In the genomic region with DNA sequence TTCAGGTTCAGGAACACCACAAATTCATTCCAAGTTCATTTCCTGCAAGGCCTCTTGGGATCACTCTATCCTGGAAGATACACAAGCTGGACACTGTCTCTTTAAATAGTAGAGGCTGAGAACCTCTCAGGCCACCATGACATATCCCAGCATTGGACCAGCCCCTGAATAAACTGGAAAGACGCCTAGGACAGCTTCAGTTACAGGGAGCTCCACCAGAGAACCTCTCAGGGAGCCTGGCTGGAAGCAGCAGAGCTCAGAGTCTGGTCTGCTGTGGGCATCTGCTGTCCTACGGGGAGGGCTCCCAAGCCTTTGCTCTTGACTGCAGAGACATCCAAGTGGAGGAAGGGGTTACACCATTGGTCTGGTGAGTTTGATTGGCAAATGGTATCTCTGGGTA, we compare ENCODE assay signal across 8 mouse cellular contexts. TPM values are rescaled to one million over a fixed set of nuclear protein-coding genes. Genes with fewer than 3 reads are reported as not detected.
DNase-seq lines count a peak whose midpoint lies in the region; ATAC-seq lines count a peak whose summit lies in the region.

A gene (plus strand): TSS at position 199 of the 400 bp plus-strand sequence.

- DNase-seq in lung, postnatal 36 days = no peak
- no peak for DNase-seq in forebrain, embryonic 10.5 days (ENCODE audit: extremely low spot score, low spot score)
- peak; percentile 72 to 74 for DNase-seq in heart, postnatal 10 days
- no peak for DNase-seq in frontal cortex, postnatal 10 days (ENCODE audit: low spot score in 2 of 2)
- DNase-seq in spleen, postnatal 14 days (ENCODE audit: low spot score in 2 of 2) = no peak

- intact Hi-C loops in heart, postnatal 10 days (cut with DNase I) = no loop called here

- H3K4me2 ChIP-seq in lung, embryonic 16.5 days (ENCODE audit: low read depth, low read length) = peak within 1 kb of the TSS; percentile 67
- H3K4me2 ChIP-seq in limb, embryonic 12.5 days = no peak within 1 kb of the TSS
- peak within 1 kb of the TSS; percentile 8; the same call in 1 of the 2 replicates for H3K4me2 ChIP-seq in stomach, embryonic 14.5 days (replicated peaks; ENCODE audit: low read depth, low read length)

- H3K9me3 ChIP-seq in lung, embryonic 16.5 days (ENCODE audit: control insufficient read depth, low read length) = no peaks in the 10 kb centered on the region
- H3K9me3 ChIP-seq in forebrain, embryonic 10.5 days = no peaks in the 10 kb centered on the region
- H3K9me3 ChIP-seq in limb, embryonic 12.5 days = no peaks in the 10 kb centered on the region
- H3K9me3 ChIP-seq in stomach, embryonic 14.5 days (ENCODE audit: control insufficient read depth, low read depth, low read length) = no peaks in the 10 kb centered on the region

- peaks cover 29% of the 10 kb centered on the region for H3K4me1 ChIP-seq in lung, embryonic 16.5 days (replicated peaks; ENCODE audit: control insufficient read depth, insufficient read depth, low read length)
- peaks cover 49% of the 10 kb centered on the region for H3K4me1 ChIP-seq in forebrain, embryonic 10.5 days
- peaks cover 54% of the 10 kb centered on the region for H3K4me1 ChIP-seq in limb, embryonic 12.5 days (replicated peaks)
- H3K4me1 ChIP-seq in stomach, embryonic 14.5 days (ENCODE audit: control insufficient read depth, insufficient read depth, low read length) = peaks cover 23% of the 10 kb centered on the region; the same call in 1 of the 2 replicates

- peak within 1 kb of the TSS; percentile 27 for H3K4me3 ChIP-seq in lung, embryonic 16.5 days (ENCODE audit: low read length)
- no peak within 1 kb of the TSS for H3K4me3 ChIP-seq in forebrain, embryonic 10.5 days
- H3K4me3 ChIP-seq in limb, embryonic 12.5 days (replicated peaks) = no peak within 1 kb of the TSS
- H3K4me3 ChIP-seq in stomach, embryonic 14.5 days (ENCODE audit: low read depth, low read length) = no peak within 1 kb of the TSS

- peak within 1 kb of the TSS; percentile 34; the same call in 1 of the 2 replicates for H3K27ac ChIP-seq in lung, embryonic 16.5 days (ENCODE audit: low read length)
- H3K27ac ChIP-seq in forebrain, embryonic 10.5 days = no peak within 1 kb of the TSS
- H3K27ac ChIP-seq in limb, embryonic 12.5 days = no peak within 1 kb of the TSS
- H3K27ac ChIP-seq in stomach, embryonic 14.5 days (ENCODE audit: low read length) = no peak within 1 kb of the TSS

- no peak for ATAC-seq in lung, embryonic 16.5 days (ENCODE audit: low read depth)
- no peak for ATAC-seq in limb, embryonic 12.5 days (ENCODE audit: insufficient number of reproducible peaks, insufficient read depth, low FRiP score, low TSS enrichment, low read depth)
- no peak for ATAC-seq in stomach, embryonic 14.5 days (ENCODE audit: insufficient number of reproducible peaks, insufficient read depth, low FRiP score, low read depth)

- no peaks in the 10 kb centered on the region for H3K36me3 ChIP-seq in lung, embryonic 16.5 days (ENCODE audit: control insufficient read depth, insufficient read depth, low read length)
- no peaks in the 10 kb centered on the region for H3K36me3 ChIP-seq in forebrain, embryonic 10.5 days (replicated peaks)
- H3K36me3 ChIP-seq in limb, embryonic 12.5 days = no peaks in the 10 kb centered on the region
- H3K36me3 ChIP-seq in stomach, embryonic 14.5 days (ENCODE audit: control insufficient read depth, insufficient read depth, low read length) = no peaks in the 10 kb centered on the region

- 45% methylated on average over 2 of the region's 2 CpGs for WGBS in lung, embryonic 16.5 days
- WGBS in forebrain, embryonic 10.5 days = 79% methylated on average over 2 of the region's 2 CpGs
- WGBS in limb, embryonic 12.5 days = 67% methylated on average over 2 of the region's 2 CpGs
- 58% methylated on average over 2 of the region's 2 CpGs for WGBS in stomach, embryonic 14.5 days

- H3K9ac ChIP-seq in lung, embryonic 16.5 days (ENCODE audit: low read length) = peak within 1 kb of the TSS; percentile 2; the same call in 1 of the 2 replicates
- H3K9ac ChIP-seq in limb, embryonic 12.5 days (replicated peaks) = no peak within 1 kb of the TSS
- no peak within 1 kb of the TSS for H3K9ac ChIP-seq in stomach, embryonic 14.5 days (replicated peaks; ENCODE audit: low read depth, low read length)

- peaks cover under 1% of the 10 kb centered on the region; the same call in 1 of the 2 replicates for H3K27me3 ChIP-seq in lung, embryonic 16.5 days (ENCODE audit: control insufficient read depth, insufficient read depth, low read depth, low read length)
- H3K27me3 ChIP-seq in forebrain, embryonic 10.5 days (ENCODE audit: poor library complexity, severe bottlenecking) = peaks cover 83% of the 10 kb centered on the region
- peaks cover 39% of the 10 kb centered on the region for H3K27me3 ChIP-seq in limb, embryonic 12.5 days
- no peaks in the 10 kb centered on the region for H3K27me3 ChIP-seq in stomach, embryonic 14.5 days (ENCODE audit: control insufficient read depth, insufficient read depth, low read length)

RNA-seq across cellular contexts. Expression of the gene that starts here (rescaled TPM):
- polyA plus RNA-seq in lung, embryonic 16.5 days (2015; fragmentation: Nextera tagmentation; extraction: Ambion mirVana) = 298 and 312 TPM in 2 replicates
- polyA plus RNA-seq in forebrain, embryonic 10.5 days (2016; fragmentation: Nextera tagmentation; extraction: Ambion mirVana) = 12.9 and 15.6 TPM in 2 replicates
- 100 to 1,000 TPM in 1 of 2 experiments, 10 to 100 TPM in 1; 81.7 to 120 TPM for total RNA-seq in heart, postnatal 10 days (2021)
- polyA plus RNA-seq in limb, embryonic 12.5 days (2016; fragmentation: Nextera tagmentation; extraction: Ambion mirVana) = 56.8 and 65.1 TPM in 2 replicates
- 185 and 194 TPM in 2 replicates for polyA plus RNA-seq in stomach, embryonic 14.5 days (2014; fragmentation: Nextera tagmentation; extraction: Ambion mirVana)

Comparison
In these comparisons a context has a peak if more than half of its experiments do, and no peak if none do; other contexts are left out.
1. DNase-seq: peak in heart, postnatal 10 days (2 of 2); none in lung, postnatal 36 days (single experiment), forebrain, embryonic 10.5 days (single experiment), frontal cortex, postnatal 10 days (0 of 2) and spleen, postnatal 14 days (0 of 2).